In genomic region chr14:30825021-30825475, GRCm38 (mm10) we compare ENCODE assay signal across 8 mouse cellular contexts. TPM values are rescaled to one million over a fixed set of nuclear protein-coding genes. Genes with fewer than 3 reads are reported as not detected.
DNase-seq lines count a peak whose midpoint lies in the region; ATAC-seq and TF ChIP-seq lines count a peak whose summit lies in the region.

No protein-coding gene starts in this region.

- ATAC-seq in lung, postnatal 0 days = no peak
- ATAC-seq in limb, embryonic 13.5 days (ENCODE audit: low FRiP score, low read depth) = no peak
- ATAC-seq in stomach, embryonic 15.5 days (ENCODE audit: insufficient read depth, low FRiP score, low read depth) = no peak

- H3K4me2 ChIP-seq in lung, postnatal 0 days (replicated peaks; ENCODE audit: low read depth, low read length) = peak overlapping the region; percentile 76
- peak overlapping the region; percentile 90 for H3K4me2 ChIP-seq in limb, embryonic 13.5 days (replicated peaks)
- peak overlapping the region; percentile 68; the same call in 1 of the 2 replicates for H3K4me2 ChIP-seq in stomach, embryonic 15.5 days

- no peak for TF ChIP-seq EP300 in lung, postnatal 0 days (IDR thresholded peaks at IDR 0.05)

- H3K36me3 ChIP-seq in lung, postnatal 0 days (ENCODE audit: insufficient read depth, low read length) = no peaks in the 10 kb centered on the region
- H3K36me3 ChIP-seq in limb, embryonic 13.5 days = peaks cover 4% of the 10 kb centered on the region; the same call in 1 of the 2 replicates
- no peaks in the 10 kb centered on the region for H3K36me3 ChIP-seq in stomach, embryonic 15.5 days

- no peaks in the 10 kb centered on the region for H3K9me3 ChIP-seq in lung, postnatal 0 days (ENCODE audit: low read length)
- H3K9me3 ChIP-seq in limb, embryonic 13.5 days = no peaks in the 10 kb centered on the region
- no peaks in the 10 kb centered on the region for H3K9me3 ChIP-seq in stomach, embryonic 15.5 days

- H3K4me3 ChIP-seq in cerebellum, adult 2 months (replicated peaks; ENCODE audit: insufficient read depth, low read depth, low read length) = peak overlapping the region; percentile 20
- H3K4me3 ChIP-seq in lung, postnatal 0 days (ENCODE audit: low read depth, low read length) = peak overlapping the region; percentile 81
- H3K4me3 ChIP-seq in lung, adult 2 months (replicated peaks; ENCODE audit: extremely low read depth, low read depth, low read length) = no peak overlapping the region
- H3K4me3 ChIP-seq in limb, embryonic 13.5 days = peak overlapping the region; percentile 83
- H3K4me3 ChIP-seq in stomach, embryonic 15.5 days (replicated peaks) = peak overlapping the region; percentile 82

- DNase-seq in cerebellum, adult 2 months = no peak
- DNase-seq in cerebellum, postnatal 4 days (ENCODE audit: low spot score in 2 of 2) = no peak
- DNase-seq in lung, postnatal 0 days (ENCODE audit: low spot score) = no peak
- DNase-seq in lung, adult 2 months = no peak
- no peak for DNase-seq in left cerebral cortex, postnatal 14 days (ENCODE audit: low spot score in 2 of 2)
- no peak for DNase-seq in spleen, adult 12 weeks (ENCODE audit: low spot score)

- no peaks in the 10 kb centered on the region for H3K27me3 ChIP-seq in cerebellum, adult 2 months (ENCODE audit: control insufficient read depth, insufficient read depth, low read length)
- no peaks in the 10 kb centered on the region for H3K27me3 ChIP-seq in lung, postnatal 0 days (replicated peaks; ENCODE audit: insufficient read depth, low read length)
- H3K27me3 ChIP-seq in limb, embryonic 13.5 days = no peaks in the 10 kb centered on the region
- H3K27me3 ChIP-seq in stomach, embryonic 15.5 days (replicated peaks) = no peaks in the 10 kb centered on the region

- intact Hi-C loops in left cerebral cortex, postnatal 14 days (cut with DNase I) = loop anchor here (5.0 kb wide), 2 partner anchors 42 to 122 kb away; no protein-coding TSS in a partner anchor

- H3K4me1 ChIP-seq in cerebellum, adult 2 months (ENCODE audit: control insufficient read depth, insufficient read depth, low read length) = peaks cover 4% of the 10 kb centered on the region; the same call in 1 of the 2 replicates
- peaks cover 23% of the 10 kb centered on the region; the same call in 1 of the 2 replicates for H3K4me1 ChIP-seq in lung, postnatal 0 days (ENCODE audit: insufficient read depth, low read depth, low read length)
- peaks cover 13% of the 10 kb centered on the region for H3K4me1 ChIP-seq in lung, adult 2 months (ENCODE audit: control insufficient read depth, insufficient read depth, low read length)
- H3K4me1 ChIP-seq in limb, embryonic 13.5 days = peaks cover 45% of the 10 kb centered on the region
- H3K4me1 ChIP-seq in stomach, embryonic 15.5 days = peaks cover 34% of the 10 kb centered on the region

- TF ChIP-seq CTCF in cerebellum, adult 2 months (IDR thresholded peaks at IDR 0.05; ENCODE audit: borderline replicate concordance, insufficient read depth, low read depth, low read length) = no peak
- no peak for TF ChIP-seq CTCF in lung, postnatal 0 days (IDR thresholded peaks at IDR 0.05)
- TF ChIP-seq CTCF in lung, adult 2 months (IDR thresholded peaks at IDR 0.05; ENCODE audit: insufficient read depth, low read length) = no peak

- TF ChIP-seq POLR2A in cerebellum, adult 2 months (IDR thresholded peaks at IDR 0.05; ENCODE audit: borderline replicate concordance, insufficient read depth, low read length) = no peak
- no peak for TF ChIP-seq POLR2A in lung, adult 2 months (IDR thresholded peaks at IDR 0.05; ENCODE audit: borderline replicate concordance, extremely low read depth, low read depth, low read length)

- WGBS in cerebellum, adult 2 months = 23% methylated on average over 5 of the region's 5 CpGs
- 25% methylated on average over 5 of the region's 5 CpGs for WGBS in lung, postnatal 0 days
- WGBS in lung, adult 2 months = 35% methylated on average over 5 of the region's 5 CpGs
- 40% methylated on average over 5 of the region's 5 CpGs for WGBS in limb, embryonic 13.5 days
- 36% methylated on average over 5 of the region's 5 CpGs for WGBS in stomach, embryonic 15.5 days

- peak overlapping the region; percentile 62; the same call in 1 of the 2 replicates for H3K9ac ChIP-seq in lung, postnatal 0 days (replicated peaks; ENCODE audit: low read depth)
- H3K9ac ChIP-seq in limb, embryonic 13.5 days = no peak overlapping the region; the same call in 1 of the 2 replicates
- no peak overlapping the region for H3K9ac ChIP-seq in stomach, embryonic 15.5 days

- H3K27ac ChIP-seq in cerebellum, adult 2 months (ENCODE audit: insufficient read depth, low read length) = no peak overlapping the region
- peak overlapping the region; percentile 66; the same call in 1 of the 2 replicates for H3K27ac ChIP-seq in lung, postnatal 0 days (ENCODE audit: low read length)
- peak overlapping the region; percentile 80; the same call in 1 of the 2 replicates for H3K27ac ChIP-seq in limb, embryonic 13.5 days
- H3K27ac ChIP-seq in stomach, embryonic 15.5 days = no peak overlapping the region

RNA-seq across cellular contexts. Expression of gene Tmem110, which starts 0.3 kb away (rescaled TPM):
- polyA plus RNA-seq in cerebellum, adult 2 months (2012; rRNA removed) = 34.3 and 36.5 TPM in 2 replicates
- polyA plus RNA-seq in lung, postnatal 0 days (2015; fragmentation: Nextera tagmentation; extraction: Ambion mirVana) = 41.7 and 44.7 TPM in 2 replicates
- polyA plus RNA-seq in lung, adult 2 months (2012; rRNA removed) = 40.6 and 43.7 TPM in 2 replicates
- 30.4 and 32.4 TPM in 2 replicates for polyA plus RNA-seq in limb, embryonic 13.5 days (2015; fragmentation: Nextera tagmentation; extraction: Ambion mirVana)
- 24.3 and 26.3 TPM in 2 replicates for polyA plus RNA-seq in stomach, embryonic 15.5 days (2015; fragmentation: Nextera tagmentation; extraction: Ambion mirVana)
- 10 to 100 TPM; 21.0 to 22.1 TPM for total RNA-seq in left cerebral cortex, postnatal 14 days (2021)

RNA-seq across cellular contexts. Expression of gene Mustn1, which starts 54.0 kb away (rescaled TPM):
- polyA plus RNA-seq in cerebellum, adult 2 months (2012; rRNA removed) = 1.9 and 2.4 TPM in 2 replicates
- 30.5 and 36.6 TPM in 2 replicates for polyA plus RNA-seq in lung, postnatal 0 days (2015; fragmentation: Nextera tagmentation; extraction: Ambion mirVana)
- 44.8 and 50.3 TPM in 2 replicates for polyA plus RNA-seq in lung, adult 2 months (2012; rRNA removed)
- polyA plus RNA-seq in limb, embryonic 13.5 days (2015; fragmentation: Nextera tagmentation; extraction: Ambion mirVana) = 13.1 and 13.9 TPM in 2 replicates
- 6.0 and 6.6 TPM in 2 replicates for polyA plus RNA-seq in stomach, embryonic 15.5 days (2015; fragmentation: Nextera tagmentation; extraction: Ambion mirVana)
- total RNA-seq in left cerebral cortex, postnatal 14 days (2021) = 1 to 10 TPM; 3.9 to 5.1 TPM

Comparison
In these comparisons a context has a peak if more than half of its experiments do, and no peak if none do; other contexts are left out.
1. H3K27ac ChIP-seq: peak in lung, postnatal 0 days (single experiment) and limb, embryonic 13.5 days (single experiment); none in cerebellum, adult 2 months (single experiment) and stomach, embryonic 15.5 days (single experiment).
2. Peak in every context shown above with its lines, with median percentiles within 50 percentile points of each other: H3K4me2 ChIP-seq.